Mouse (Mus musculus) bone marrow macrophage, adult 2 months (primary cell): ENCODE data around the gene Gatm. TPM values are rescaled to one million over a fixed set of nuclear protein-coding genes. Genes with fewer than 3 reads are reported as not detected.

Source experiments
- H3K27ac ChIP-seq: 2 replicates; pipeline ENCODE4 v1.5.1; 2012; ENCODE audit warnings: low read depth, low read length; ENCODE audit not compliant: insufficient read depth
- H3K4me1 ChIP-seq: 2 replicates; pipeline ENCODE4 v1.6.1; 2012; ENCODE audit warnings: low read length; ENCODE audit not compliant: control insufficient read depth, insufficient read depth
- H3K4me3 ChIP-seq: 2 replicates; pipeline ENCODE4 v1.5.1; 2012; ENCODE audit warnings: mild to moderate bottlenecking, low read length, moderate library complexity; ENCODE audit not compliant: insufficient read depth
- CTCF ChIP-seq: IDR thresholded peaks from 2 replicates; pipeline ENCODE4 v1.5.1; 2012; ENCODE audit warnings: low read depth, mild to moderate bottlenecking, low read length, moderate library complexity
- POLR2A ChIP-seq: IDR thresholded peaks from 2 replicates; pipeline ENCODE4 v1.6.1; 2012; ENCODE audit warnings: mild to moderate bottlenecking, low read depth, low read length, borderline replicate concordance
- polyA plus RNA-seq: library from polyadenylated mRNA; stranded (reverse); fragments of >200 nt; gene quantifications from 2 replicates; pipeline ENCODE4 v1.2.4, GENCODE M21; 2012; ENCODE audit not compliant: missing spikeins, insufficient read depth, insufficient read length

Gene Gatm
- polyA plus RNA-seq, 1 experiment = 59.3 TPM

DNA sequence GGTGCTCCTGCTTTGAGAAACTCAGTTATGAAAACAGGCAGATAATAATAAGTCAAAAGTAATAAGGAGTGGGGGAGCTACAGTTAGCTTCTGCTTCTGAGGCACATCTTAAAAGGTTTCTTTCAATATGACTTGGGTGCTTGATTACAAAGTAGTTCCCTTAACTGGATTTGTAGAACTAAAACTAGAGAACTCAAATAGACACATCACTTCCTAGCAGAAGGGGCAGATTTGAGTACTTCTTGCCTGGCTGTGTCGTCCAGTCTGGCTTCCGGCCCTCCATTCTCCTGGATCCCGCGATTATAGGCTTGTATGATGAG lies 511 bp upstream of the Gatm start:
- Histone ChIP-seq H3K4me1 (peaks cover 8% of the 10 kb centered on the region; the same call in 1 of the 2 replicates), H3K4me3 (peak overlapping the region; percentile 86), H3K27ac (no peak overlapping the region)
- TF ChIP-seq POLR2A (no peak), CTCF (no peak)

GRCm38 (mm10) chr2:122608820-122609219 lies 2.3 kb downstream of the Gatm start:
- peaks cover 8% of the 10 kb centered on the region; the same call in 1 of the 2 replicates for H3K4me1 ChIP-seq

DNA sequence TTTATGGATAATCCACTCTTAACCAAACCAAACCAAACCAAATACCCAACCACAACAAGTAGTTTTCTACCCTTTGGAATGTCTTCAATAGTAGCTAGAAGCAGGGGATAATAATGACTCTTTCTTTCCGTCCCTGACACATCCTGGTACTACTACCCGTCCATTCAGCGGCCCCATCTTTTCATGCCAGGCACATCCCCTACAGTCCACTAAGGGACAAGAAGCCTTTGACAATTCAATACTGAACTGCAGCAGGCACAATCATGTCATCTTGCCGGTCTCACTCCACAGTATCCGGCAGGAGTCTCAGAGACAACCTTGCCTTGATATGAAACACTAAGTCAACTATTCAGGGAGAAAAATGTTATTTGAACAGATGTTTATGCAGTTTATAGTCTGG lies 5.3 kb downstream of the Gatm start:
- Histone ChIP-seq H3K4me1 (peaks cover 3% of the 10 kb centered on the region; the same call in 1 of the 2 replicates), H3K27ac (no peak overlapping the region), H3K4me3 (no peak overlapping the region)
- TF ChIP-seq POLR2A (no peak), CTCF (no peak)

More at GRCm38 (mm10) chr2:122608820-122609219, 2.3 kb downstream of the Gatm start:
- H3K4me3 ChIP-seq = no peak overlapping the region
- TF ChIP-seq CTCF = no peak
- no peak for TF ChIP-seq POLR2A
- H3K27ac ChIP-seq = no peak overlapping the region

DNA sequence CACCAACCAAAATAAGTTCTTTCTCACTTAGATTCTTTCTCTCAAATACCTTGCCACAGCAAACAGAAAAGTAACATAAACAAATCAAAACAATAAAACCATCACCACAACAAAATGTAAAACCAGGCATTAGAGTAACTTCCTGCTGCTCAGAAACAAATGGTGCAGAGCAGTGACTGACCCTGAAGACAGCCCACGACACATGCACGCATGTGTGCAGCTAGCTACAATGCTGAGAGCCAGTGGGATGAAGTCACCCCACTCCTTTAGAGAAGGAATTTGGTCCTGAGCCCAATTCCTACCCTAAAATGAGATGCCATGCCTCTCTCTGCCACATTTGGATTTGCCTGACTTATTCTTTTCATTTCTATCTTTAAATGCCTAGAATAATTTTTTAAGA lies 9.7 kb downstream of the Gatm start:
- H3K4me3 ChIP-seq = no peak overlapping the region
- no peaks in the 10 kb centered on the region for H3K4me1 ChIP-seq
- no peak for TF ChIP-seq POLR2A
- TF ChIP-seq CTCF = no peak
- no peak overlapping the region for H3K27ac ChIP-seq

DNA sequence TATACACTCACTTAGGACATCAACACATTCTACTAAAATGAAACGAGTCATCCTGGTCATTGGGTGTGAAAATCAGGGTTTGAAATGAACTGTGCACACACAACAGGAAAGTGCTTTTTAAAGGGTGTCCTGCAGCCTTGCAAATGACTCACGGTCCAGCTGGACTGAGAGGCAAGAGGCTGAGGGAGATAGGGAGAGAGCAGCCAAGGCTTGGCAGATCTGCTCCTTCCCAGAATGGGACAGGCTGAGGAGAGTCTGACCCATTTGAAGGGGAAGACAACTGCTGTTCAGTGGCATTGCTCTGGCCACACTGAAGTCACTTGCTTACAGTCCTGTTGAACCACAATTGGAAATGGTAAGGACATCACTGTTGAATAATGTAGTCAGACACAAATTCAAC lies 11.4 kb downstream of the Gatm start:
- no peaks in the 10 kb centered on the region for H3K4me1 ChIP-seq
- no peak overlapping the region for H3K27ac ChIP-seq
- TF ChIP-seq POLR2A (no peak), CTCF (no peak)
- no peak overlapping the region for H3K4me3 ChIP-seq

- TF ChIP-seq POLR2A = no peak
- H3K4me1 ChIP-seq = no peaks in the 10 kb centered on the region
- H3K27ac ChIP-seq = no peak overlapping the region
- H3K4me3 ChIP-seq = no peak overlapping the region
Observed at GRCm38 (mm10) chr2:122595461-122595860, 15.6 kb downstream of the Gatm start.

GRCm38 (mm10) chr2:122591213-122591612 lies 19.9 kb downstream of the Gatm start:
- H3K4me1 ChIP-seq = no peaks in the 10 kb centered on the region
- no peak overlapping the region for H3K27ac ChIP-seq
- H3K4me3 ChIP-seq = no peak overlapping the region
- TF ChIP-seq CTCF (no peak), POLR2A (no peak)

- no peak for TF ChIP-seq CTCF
- no peak for TF ChIP-seq POLR2A
- H3K4me1 ChIP-seq = no peaks in the 10 kb centered on the region
- H3K27ac ChIP-seq = no peak overlapping the region
- no peak overlapping the region for H3K4me3 ChIP-seq
Observed at GRCm38 (mm10) chr2:122590351-122590750, 20.8 kb downstream of the Gatm start.

DNA sequence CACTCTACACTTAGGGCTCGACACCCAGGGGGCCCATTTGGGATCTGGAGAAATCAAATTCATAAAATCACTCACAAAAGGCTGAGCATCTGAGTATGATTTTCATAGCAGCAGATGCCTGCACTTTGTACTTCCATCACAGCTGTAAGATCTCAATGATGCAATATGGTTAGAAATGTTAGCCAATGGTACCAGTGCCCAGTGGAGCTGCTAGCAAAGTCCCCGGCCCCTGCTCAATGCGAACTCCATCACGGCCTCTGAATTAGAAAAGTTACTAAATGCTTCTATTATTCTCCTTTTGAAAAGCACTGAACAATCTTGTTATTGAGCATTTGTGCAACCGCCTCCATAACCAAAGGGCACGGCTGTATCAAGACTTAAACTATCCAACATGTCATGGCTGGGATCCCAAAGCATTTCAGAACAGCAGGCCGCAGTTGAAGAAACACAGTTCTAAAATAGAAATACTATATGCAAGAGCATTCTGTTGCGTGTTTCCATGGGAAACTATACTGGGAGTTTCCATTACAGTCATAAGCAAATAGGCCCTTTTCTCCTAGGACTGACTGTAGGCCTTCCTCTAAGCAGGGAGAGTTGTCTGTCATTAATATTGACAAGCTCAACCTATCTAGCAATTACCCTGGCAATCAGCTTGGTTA lies 23.1 kb downstream of the Gatm start:
- no peak overlapping the region for H3K4me3 ChIP-seq
- H3K4me1 ChIP-seq = no peaks in the 10 kb centered on the region
- no peak overlapping the region for H3K27ac ChIP-seq
- TF ChIP-seq CTCF = no peak
- no peak for TF ChIP-seq POLR2A

DNA sequence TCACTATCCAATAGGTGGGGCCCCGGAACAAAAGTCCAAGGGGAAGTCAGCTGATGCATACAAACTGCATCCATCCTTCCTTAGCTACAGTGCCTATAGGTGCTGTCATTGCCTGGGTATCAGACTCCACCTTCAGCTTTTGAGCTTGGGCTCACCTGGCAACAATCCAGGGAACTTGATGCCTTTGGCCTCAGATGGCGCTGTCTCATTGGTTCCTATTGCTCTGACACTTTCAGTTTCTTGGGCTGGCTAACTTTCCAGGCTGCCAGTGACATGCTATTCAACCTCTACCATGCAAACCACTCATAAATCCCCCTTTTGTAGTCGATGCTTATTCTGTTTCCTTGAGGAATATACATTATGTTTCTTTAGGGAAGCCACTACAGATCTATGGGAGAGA lies 24.8 kb downstream of the Gatm start:
- no peak for TF ChIP-seq CTCF
- TF ChIP-seq POLR2A = no peak
- H3K4me1 ChIP-seq = peaks cover 11% of the 10 kb centered on the region
- H3K4me3 ChIP-seq = no peak overlapping the region
- no peak overlapping the region for H3K27ac ChIP-seq

- Histone ChIP-seq H3K4me3 (no peak overlapping the region), H3K27ac (peak overlapping the region; percentile 81), H3K4me1 (peaks cover 21% of the 10 kb centered on the region)
- no peak for TF ChIP-seq CTCF
- TF ChIP-seq POLR2A = no peak
Observed at GRCm38 (mm10) chr2:122582324-122582723, 28.8 kb downstream of the Gatm start.
